Mouse (Mus musculus) myocyte (in vitro differentiated cells): Measurements from ENCODE around the gene Nlgn3. TPM values are rescaled to one million over a fixed set of nuclear protein-coding genes. Genes with fewer than 3 reads are reported as not detected.

Experiments used
- H3K27me3 ChIP-seq: one replicate; pipeline ENCODE4 v1.6.1; 2011; ENCODE audit not compliant: control insufficient read depth, insufficient read depth, insufficient read length
- H3K36me3 ChIP-seq: one replicate; pipeline ENCODE4 v1.6.1; 2011; ENCODE audit not compliant: control insufficient read depth, insufficient read depth
- H3K4me2 ChIP-seq: one replicate; pipeline ENCODE4 v1.6.1; 2011; ENCODE audit warnings: low read depth, control low read depth
- H3K4me3 ChIP-seq: one replicate; pipeline ENCODE4 v1.5.1; 2011; ENCODE audit warnings: mild to moderate bottlenecking, control low read depth, moderate library complexity
- H3K79me2 ChIP-seq: one replicate; pipeline ENCODE4 v1.6.1; 2011; ENCODE audit not compliant: control insufficient read depth, insufficient read depth
- H3ac ChIP-seq: one replicate; pipeline ENCODE4 v1.6.1; 2011; ENCODE audit not compliant: control insufficient read depth, insufficient read length
- CEBPB ChIP-seq: IDR thresholded peaks from 2 replicates; pipeline ENCODE4 v1.6.1; 2011; ENCODE audit warnings: mild to moderate bottlenecking, moderate library complexity; ENCODE audit not compliant: poor library complexity, insufficient read depth, severe bottlenecking
- E2F4 ChIP-seq: IDR thresholded peaks from one replicate; pipeline ENCODE4 v1.6.1; 2011; ENCODE audit warnings: mild to moderate bottlenecking, control low read depth, moderate library complexity; ENCODE audit not compliant: insufficient read depth
- MAX ChIP-seq: IDR thresholded peaks from one replicate; pipeline ENCODE4 v1.6.1; 2011; ENCODE audit warnings: low read depth, mild to moderate bottlenecking, control low read depth
- MYOD1 ChIP-seq, 3 experiments: IDR thresholded peaks; one replicate each; pipeline ENCODE4 v1.6.1; 2011; ENCODE audit warnings: control low read depth in 2 of 3, low read depth in 2 of 3, mild to moderate bottlenecking in 2 of 3, moderate library complexity in 1 of 3; ENCODE audit not compliant: insufficient read length in 2 of 3, control insufficient read depth in 1 of 3
- MYOG ChIP-seq, 3 experiments: IDR thresholded peaks; one replicate each; pipeline ENCODE4 v1.6.1; 2011; ENCODE audit warnings: control low read depth in 2 of 3, low read depth in 2 of 3, mild to moderate bottlenecking in 2 of 3; ENCODE audit not compliant: insufficient read length in 2 of 3, control insufficient read depth in 1 of 3, insufficient read depth in 1 of 3
- POLR2A ChIP-seq: IDR thresholded peaks from one replicate; pipeline ENCODE4 v1.6.1; 2011; ENCODE audit warnings: low read depth, mild to moderate bottlenecking, control low read depth, moderate library complexity; ENCODE audit not compliant: insufficient read length
- POLR2AphosphoS2 ChIP-seq: IDR thresholded peaks from one replicate; pipeline ENCODE4 v1.6.1; 2011; ENCODE audit warnings: low read depth, control low read depth; ENCODE audit not compliant: insufficient read length
- REST ChIP-seq: IDR thresholded peaks from one replicate; pipeline ENCODE4 v1.6.1; 2011; ENCODE audit warnings: mild to moderate bottlenecking, control low read depth, moderate library complexity; ENCODE audit not compliant: insufficient read depth, insufficient read length
- SRF ChIP-seq: IDR thresholded peaks from one replicate; pipeline ENCODE4 v1.6.1; 2011; ENCODE audit warnings: low read depth; ENCODE audit not compliant: control insufficient read depth, insufficient read length
- TCF12 ChIP-seq: IDR thresholded peaks from one replicate; pipeline ENCODE4 v1.6.1; 2011; ENCODE audit warnings: mild to moderate bottlenecking, control low read depth; ENCODE audit not compliant: poor library complexity, insufficient read depth, severe bottlenecking
- TCF3 ChIP-seq: IDR thresholded peaks from one replicate; pipeline ENCODE4 v1.6.1; 2011; ENCODE audit warnings: low read depth, control low read depth; ENCODE audit not compliant: insufficient read length
- USF1 ChIP-seq: IDR thresholded peaks from one replicate; pipeline ENCODE4 v1.6.1; 2011; ENCODE audit warnings: low read depth, mild to moderate bottlenecking, control low read depth, moderate library complexity
- polyA plus RNA-seq: library from polyadenylated mRNA; unstranded; fragments of >200 nt; fragmentation: generic; extraction: Trizol; gene quantifications from one replicate; pipeline ENCODE4 v1.2.1, GENCODE M21; 2012; ENCODE audit warnings: missing spikeins

Gene Nlgn3
- polyA plus RNA-seq, 1 experiment, result not detected

- no peak overlapping the region for H3K4me2 ChIP-seq
- TF ChIP-seq MYOD1 (IDR thresholded peaks at IDR 0.05; ENCODE audit: control insufficient read depth in 1 of 3, insufficient read length in 2 of 3, low read depth in 2 of 3) (no peak), SRF (no peak)
- H3K36me3 ChIP-seq, result no peaks in the 10 kb centered on the region
- no peak overlapping the region for H3K4me3 ChIP-seq
- H3ac ChIP-seq, result no peak overlapping the region
- H3K79me2 ChIP-seq, result no peaks in the 10 kb centered on the region
- H3K27me3 ChIP-seq, result no peaks in the 10 kb centered on the region
These were observed 782 bp downstream of the Nlgn3 start for GRCm38 (mm10) chrX:101299473-101300426.

- Histone ChIP-seq H3K36me3 (no peaks in the 10 kb centered on the region), H3ac (no peak overlapping the region), H3K27me3 (no peaks in the 10 kb centered on the region), H3K79me2 (no peaks in the 10 kb centered on the region), H3K4me3 (no peak overlapping the region), H3K4me2 (no peak overlapping the region)
- no peak for TF ChIP-seq TCF3
- TF ChIP-seq MYOG (IDR thresholded peaks at IDR 0.05; ENCODE audit: control insufficient read depth in 1 of 3, insufficient read depth in 1 of 3, insufficient read length in 2 of 3, low read depth in 2 of 3), result no peak
- TF ChIP-seq MYOD1 (IDR thresholded peaks at IDR 0.05; ENCODE audit: control insufficient read depth in 1 of 3, insufficient read length in 2 of 3, low read depth in 2 of 3), result no peak
- no peak for TF ChIP-seq POLR2A
- no peak for TF ChIP-seq CEBPB
- TF ChIP-seq TCF12, result no peak
- no peak for TF ChIP-seq E2F4
- no peak for TF ChIP-seq REST
- no peak for TF ChIP-seq POLR2AphosphoS2
- TF ChIP-seq SRF, result no peak
- TF ChIP-seq MAX, result no peak
- no peak for TF ChIP-seq USF1
These were observed 1.6 kb downstream of the Nlgn3 start for GRCm38 (mm10) chrX:101300427-101301030.

- Histone ChIP-seq H3K79me2 (no peaks in the 10 kb centered on the region), H3K36me3 (no peaks in the 10 kb centered on the region), H3ac (no peak overlapping the region), H3K27me3 (no peaks in the 10 kb centered on the region), H3K4me2 (no peak overlapping the region), H3K4me3 (no peak overlapping the region)
- TF ChIP-seq TCF12 (no peak), SRF (no peak), POLR2A (no peak), USF1 (no peak), CEBPB (no peak), REST (no peak), MYOG (IDR thresholded peaks at IDR 0.05; ENCODE audit: control insufficient read depth in 1 of 3, insufficient read depth in 1 of 3, insufficient read length in 2 of 3, low read depth in 2 of 3) (no peak), MYOD1 (IDR thresholded peaks at IDR 0.05; ENCODE audit: control insufficient read depth in 1 of 3, insufficient read length in 2 of 3, low read depth in 2 of 3) (no peak), E2F4 (no peak)
These were observed 2.7 kb downstream of the Nlgn3 start for GRCm38 (mm10) chrX:101301654-101302053.

- Histone ChIP-seq H3K4me2 (no peak overlapping the region), H3K79me2 (no peaks in the 10 kb centered on the region), H3K27me3 (no peaks in the 10 kb centered on the region), H3ac (no peak overlapping the region), H3K4me3 (no peak overlapping the region), H3K36me3 (no peaks in the 10 kb centered on the region)
- TF ChIP-seq MYOG (IDR thresholded peaks at IDR 0.05; ENCODE audit: control insufficient read depth in 1 of 3, insufficient read depth in 1 of 3, insufficient read length in 2 of 3, low read depth in 2 of 3) (no peak), POLR2AphosphoS2 (no peak), MAX (no peak), CEBPB (no peak)
These were observed 5.7 kb downstream of the Nlgn3 start for GRCm38 (mm10) chrX:101304646-101305045.

GRCm38 (mm10) chrX:101309299-101309698 lies 10.3 kb downstream of the Nlgn3 start:
- H3K79me2 ChIP-seq, result no peaks in the 10 kb centered on the region
- H3K4me2 ChIP-seq, result no peak overlapping the region
- no peaks in the 10 kb centered on the region for H3K36me3 ChIP-seq
- no peak overlapping the region for H3K4me3 ChIP-seq
- no peak for TF ChIP-seq POLR2A
- TF ChIP-seq TCF3, result no peak
- no peak for TF ChIP-seq REST
- no peak for TF ChIP-seq MAX
- TF ChIP-seq POLR2AphosphoS2, result no peak
- TF ChIP-seq USF1, result no peak
- H3ac ChIP-seq, result no peak overlapping the region
- H3K27me3 ChIP-seq, result peaks cover 4% of the 10 kb centered on the region
